Mouse (Mus musculus) kidney, embryonic 14.5 days (tissue): ENCODE data around the gene Plbd2. TPM values are rescaled to one million over a fixed set of nuclear protein-coding genes. Genes with fewer than 3 reads are reported as not detected.

ENCODE experiments used
- ATAC-seq: fragments of 200-750 bp; cut with Nextera tagmentation; 2 replicates; pipeline ENCODE4 v1.8.0; 2017; ENCODE audit warnings: moderate number of reproducible peaks, mild to moderate bottlenecking, moderate TSS enrichment, moderate library complexity; ENCODE audit not compliant: low FRiP score, low TSS enrichment
- H3K27ac ChIP-seq: fragments of 300-500 bp; sonication (generic); 2 replicates; pipeline ENCODE4 v1.5.1; 2014; ENCODE audit warnings: low read depth, mild to moderate bottlenecking, low read length, moderate library complexity, mixed read lengths
- H3K27me3 ChIP-seq: fragments of 300-500 bp; sonication (generic); 2 replicates; pipeline ENCODE4 v1.6.1; 2014; ENCODE audit warnings: mild to moderate bottlenecking, low read length; ENCODE audit not compliant: control insufficient read depth, insufficient read depth
- H3K36me3 ChIP-seq: fragments of 300-500 bp; sonication (generic); 2 replicates; pipeline ENCODE4 v1.6.1; 2014; ENCODE audit warnings: low read length, mixed read lengths; ENCODE audit not compliant: control insufficient read depth, insufficient read depth
- H3K4me1 ChIP-seq: fragments of 300-500 bp; sonication (generic); 2 replicates; pipeline ENCODE4 v1.6.1; 2014; ENCODE audit warnings: low read length, mixed read lengths; ENCODE audit not compliant: control insufficient read depth, insufficient read depth
- H3K4me2 ChIP-seq: fragments of 300-500 bp; sonication (generic); replicated peaks from 2 replicates; pipeline ENCODE4 v1.6.1; 2014; ENCODE audit warnings: low read depth, mild to moderate bottlenecking, low read length
- H3K4me3 ChIP-seq: fragments of 300-500 bp; sonication (generic); 2 replicates; pipeline ENCODE4 v1.5.1; 2014; ENCODE audit warnings: mild to moderate bottlenecking, low read length
- H3K9ac ChIP-seq: fragments of 300-500 bp; sonication (generic); 2 replicates; pipeline ENCODE4 v1.6.1; 2014; ENCODE audit warnings: low read depth, mild to moderate bottlenecking, low read length, moderate library complexity
- H3K9me3 ChIP-seq: fragments of 300-500 bp; sonication (generic); 2 replicates; pipeline ENCODE4 v1.6.1; 2016; ENCODE audit warnings: low read length; ENCODE audit not compliant: control insufficient read depth
- WGBS: fragments of 180-500 bp; shearing (Covaris S2); extraction: QIAGEN DNeasy Blood & Tissue Kit; methylation state at CpG from one replicate; pipeline ENCODE4 v1.1.7; 2014; 5-methylcytosine and 5-hydroxymethylcytosine counted together
- polyA plus RNA-seq: library from polyadenylated mRNA; unstranded; fragments of >200 nt; fragmentation: Nextera tagmentation; extraction: Ambion mirVana; gene quantifications from 2 replicates; pipeline ENCODE4 v1.2.1, GENCODE M21; 2014

Gene Plbd2
- polyA plus RNA-seq, 1 experiment from 2014 or later: 44.5 TPM

DNA sequence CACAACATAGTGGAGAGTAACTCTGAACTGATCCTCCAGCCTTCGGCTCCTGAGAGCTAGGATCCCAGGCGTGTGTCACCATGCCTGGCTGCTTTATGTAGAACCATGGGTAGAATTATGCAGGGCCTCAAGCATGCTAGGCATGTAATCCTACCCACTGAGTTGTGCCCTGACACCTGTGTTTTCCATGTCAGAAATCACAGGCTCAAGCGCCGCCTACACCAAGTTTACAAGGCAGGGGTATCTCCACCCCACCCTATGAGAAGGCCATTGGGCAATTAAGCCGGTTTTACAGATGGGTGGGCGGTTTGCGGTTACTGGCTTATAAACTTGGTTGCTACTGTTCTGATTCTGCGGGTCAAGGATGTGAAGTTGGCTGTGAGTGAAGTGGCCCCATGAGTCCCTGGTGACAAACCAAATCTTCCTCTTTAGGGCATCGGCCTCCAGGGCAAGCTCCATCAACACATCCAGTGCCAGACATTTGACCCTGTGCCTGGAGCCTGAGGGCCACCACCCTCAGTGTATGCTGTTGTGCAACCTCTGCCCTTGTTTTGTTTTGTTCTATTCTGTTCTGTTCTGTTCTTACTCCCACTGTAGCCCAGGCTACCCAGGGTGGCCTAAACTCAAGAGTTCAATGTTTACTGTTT is 10.7 kb upstream of the Plbd2 start:
- Histone ChIP-seq H3K27ac (peak overlapping the region; percentile 42; the same call in 1 of the 2 replicates), H3K4me3 (no peak overlapping the region), H3K27me3 (no peaks in the 10 kb centered on the region), H3K9me3 (no peaks in the 10 kb centered on the region), H3K4me1 (peaks cover 39% of the 10 kb centered on the region), H3K9ac (no peak overlapping the region), H3K36me3 (no peaks in the 10 kb centered on the region), H3K4me2 (no peak overlapping the region)
- WGBS: 58% methylated on average over 9 of the region's 9 CpGs
- ATAC-seq: no peak

GRCm38 (mm10) chr5:120512911-120513555 is 9.6 kb upstream of the Plbd2 start:
- Histone ChIP-seq H3K27me3 (no peaks in the 10 kb centered on the region), H3K4me2 (peak overlapping the region; percentile 5; the same call in 1 of the 2 replicates), H3K36me3 (no peaks in the 10 kb centered on the region), H3K4me1 (peaks cover 39% of the 10 kb centered on the region), H3K9ac (no peak overlapping the region), H3K27ac (peak overlapping the region; percentile 13; the same call in 1 of the 2 replicates), H3K4me3 (no peak overlapping the region), H3K9me3 (no peaks in the 10 kb centered on the region)
- WGBS: 36% methylated on average over 15 of the region's 15 CpGs
- ATAC-seq: no peak

GRCm38 (mm10) chr5:120511643-120512220 is 8.3 kb upstream of the Plbd2 start:
- no peaks in the 10 kb centered on the region for H3K27me3 ChIP-seq
- peak overlapping the region; percentile 52; the same call in 1 of the 2 replicates for H3K9ac ChIP-seq
- ATAC-seq: no peak
- no peaks in the 10 kb centered on the region for H3K36me3 ChIP-seq
- 27% methylated on average over 14 of the region's 14 CpGs for WGBS
- H3K27ac ChIP-seq: no peak overlapping the region
- H3K4me2 ChIP-seq: peak overlapping the region; percentile 68
- peaks cover 32% of the 10 kb centered on the region for H3K4me1 ChIP-seq
- peak overlapping the region; percentile 53 for H3K4me3 ChIP-seq
- no peaks in the 10 kb centered on the region for H3K9me3 ChIP-seq

GRCm38 (mm10) chr5:120510982-120511642 is 7.7 kb upstream of the Plbd2 start, which contains the start of gene Slc8b1:
Slc8b1 (plus strand) TSS chr5:120511168.
- Histone ChIP-seq H3K4me3 (peak within 1 kb of the TSS; percentile 53), H3K9ac (peak within 1 kb of the TSS; percentile 52; the same call in 1 of the 2 replicates), H3K4me1 (peaks cover 28% of the 10 kb centered on the region), H3K27ac (no peak within 1 kb of the TSS), H3K36me3 (no peaks in the 10 kb centered on the region), H3K9me3 (no peaks in the 10 kb centered on the region), H3K27me3 (no peaks in the 10 kb centered on the region), H3K4me2 (peak within 1 kb of the TSS; percentile 68)
- 1% methylated on average over 35 of the region's 36 CpGs for WGBS
- peak; percentile 93 for ATAC-seq

DNA sequence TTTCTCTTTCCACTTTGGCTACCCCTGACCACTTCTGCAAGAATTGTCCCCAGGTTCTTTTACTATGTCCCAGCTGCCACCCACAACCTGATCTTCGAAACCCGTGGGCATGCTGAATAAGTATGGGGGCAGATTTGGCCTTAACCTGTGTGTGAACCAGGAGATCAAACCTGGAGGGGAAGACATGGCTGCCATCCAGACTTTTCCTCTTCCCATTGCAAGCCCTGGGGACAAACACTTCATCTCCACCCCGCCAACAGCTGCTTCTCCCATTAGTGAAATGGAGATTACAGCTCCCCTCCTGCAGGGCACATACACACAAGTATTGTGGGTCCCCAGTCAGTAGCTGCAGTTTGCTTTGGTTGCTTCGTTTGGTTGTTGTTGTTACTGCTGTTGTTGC is 3.9 kb upstream of the Plbd2 start:
- Histone ChIP-seq H3K27ac (no peak overlapping the region), H3K4me3 (no peak overlapping the region), H3K27me3 (no peaks in the 10 kb centered on the region), H3K36me3 (no peaks in the 10 kb centered on the region), H3K4me2 (no peak overlapping the region), H3K4me1 (peaks cover 11% of the 10 kb centered on the region; the same call in 1 of the 2 replicates), H3K9ac (no peak overlapping the region), H3K9me3 (no peaks in the 10 kb centered on the region)
- 69% methylated on average over 4 of the region's 4 CpGs for WGBS
- no peak for ATAC-seq

- H3K4me1 ChIP-seq: peaks cover 9% of the 10 kb centered on the region; the same call in 1 of the 2 replicates
- ATAC-seq: no peak
- no peaks in the 10 kb centered on the region for H3K36me3 ChIP-seq
- no peak overlapping the region for H3K9ac ChIP-seq
- no peak overlapping the region for H3K27ac ChIP-seq
- H3K4me3 ChIP-seq: no peak overlapping the region
- H3K4me2 ChIP-seq: no peak overlapping the region
- 59% methylated on average over 9 of the region's 9 CpGs for WGBS
- no peaks in the 10 kb centered on the region for H3K27me3 ChIP-seq
- no peaks in the 10 kb centered on the region for H3K9me3 ChIP-seq
Observed at GRCm38 (mm10) chr5:120506490-120506889, 3.1 kb upstream of the Plbd2 start.

- Histone ChIP-seq H3K4me2 (no peak overlapping the region; the same call in 1 of the 2 replicates), H3K9me3 (no peaks in the 10 kb centered on the region), H3K27me3 (no peaks in the 10 kb centered on the region), H3K27ac (no peak overlapping the region), H3K4me1 (0 out of 2 replicates have a peak, but pooled peaks cover 6% of the 10 kb centered on the region), H3K4me3 (no peak overlapping the region), H3K36me3 (no peaks in the 10 kb centered on the region), H3K9ac (no peak overlapping the region)
- 75% methylated on average over 9 of the region's 9 CpGs for WGBS
- ATAC-seq: no peak
Observed at GRCm38 (mm10) chr5:120505781-120506180, 2.4 kb upstream of the Plbd2 start.

DNA sequence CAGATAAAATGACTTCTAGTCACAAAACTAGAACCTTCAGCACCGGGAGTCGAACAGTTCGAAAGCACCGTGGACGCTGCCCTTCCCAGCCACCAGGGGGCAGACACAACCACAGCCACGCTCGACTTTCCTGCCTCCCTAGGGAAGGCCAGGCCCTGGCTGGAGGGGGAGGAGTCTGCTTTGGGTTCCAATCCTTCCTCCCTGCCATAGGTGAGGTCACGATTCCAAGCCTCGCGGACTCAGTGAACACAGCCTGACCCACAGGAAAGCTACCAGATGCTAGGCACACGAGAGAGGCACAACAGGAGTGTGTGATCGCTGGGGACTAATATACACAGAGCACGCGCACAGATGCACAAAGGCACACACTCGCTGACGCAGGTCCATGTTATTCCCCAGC is 1.9 kb upstream of the Plbd2 start:
- no peaks in the 10 kb centered on the region for H3K9me3 ChIP-seq
- 0 out of 2 replicates have a peak, but pooled peaks cover 6% of the 10 kb centered on the region for H3K4me1 ChIP-seq
- peak; percentile 62 for ATAC-seq
- H3K36me3 ChIP-seq: no peaks in the 10 kb centered on the region
- WGBS: 29% methylated on average over 16 of the region's 16 CpGs
- no peak overlapping the region for H3K9ac ChIP-seq
- no peak overlapping the region for H3K4me3 ChIP-seq
- H3K4me2 ChIP-seq: no peak overlapping the region; the same call in 1 of the 2 replicates
- no peak overlapping the region for H3K27ac ChIP-seq
- no peaks in the 10 kb centered on the region for H3K27me3 ChIP-seq
